Mouse (Mus musculus) limb, embryonic 15.5 days (tissue): ENCODE results near the gene Txndc17. TPM values are rescaled to one million over a fixed set of nuclear protein-coding genes. Genes with fewer than 3 reads are reported as not detected.
"Not testable (repeated sequence)": the region's sequence is repeated elsewhere in the genome, so short reads cannot be mapped to it uniquely, and the experiment has no call there.

Source experiments
- ATAC-seq: fragments of 200-750 bp; cut with Nextera tagmentation; 2 replicates; pipeline ENCODE4 v1.8.0; 2017; ENCODE audit warnings: low read depth, moderate TSS enrichment; ENCODE audit not compliant: insufficient number of reproducible peaks, low FRiP score, low TSS enrichment
- H3K27ac ChIP-seq: fragments of 300-500 bp; sonication (generic); 2 replicates; pipeline ENCODE4 v1.5.1; 2015; ENCODE audit warnings: moderate library complexity, mild to moderate bottlenecking, inconsistent platforms
- H3K27me3 ChIP-seq: fragments of 300-500 bp; sonication (generic); 2 replicates; pipeline ENCODE4 v1.6.1; 2015; ENCODE audit warnings: inconsistent platforms
- H3K36me3 ChIP-seq: fragments of 300-500 bp; sonication (generic); 2 replicates; pipeline ENCODE4 v1.6.1; 2015; ENCODE audit warnings: inconsistent platforms
- H3K4me1 ChIP-seq: fragments of 300-500 bp; sonication (generic); 2 replicates; pipeline ENCODE4 v1.6.1; 2015; ENCODE audit warnings: inconsistent platforms
- H3K4me2 ChIP-seq: fragments of 300-500 bp; sonication (generic); 2 replicates; pipeline ENCODE4 v1.6.1; 2015; ENCODE audit warnings: mild to moderate bottlenecking, inconsistent platforms
- H3K4me3 ChIP-seq: fragments of 300-500 bp; sonication (generic); 2 replicates; pipeline ENCODE4 v1.5.1; 2015; ENCODE audit warnings: mild to moderate bottlenecking, inconsistent platforms
- H3K9ac ChIP-seq: fragments of 300-500 bp; sonication (generic); 2 replicates; pipeline ENCODE4 v1.6.1; 2015; ENCODE audit warnings: inconsistent platforms
- H3K9me3 ChIP-seq: fragments of 300-500 bp; sonication (generic); 2 replicates; pipeline ENCODE4 v1.6.1; 2016; ENCODE audit warnings: inconsistent platforms
- WGBS: fragments of 180-500 bp; shearing (Covaris S2); methylation state at CpG from one replicate; pipeline ENCODE4 v1.1.7; 2015; 5-methylcytosine and 5-hydroxymethylcytosine counted together
- polyA plus RNA-seq: library from polyadenylated mRNA; unstranded; fragments of >200 nt; fragmentation: Nextera tagmentation; extraction: Ambion mirVana; gene quantifications from 2 replicates; pipeline ENCODE4 v1.2.1, GENCODE M21; 2015

Txndc17 gene
- polyA plus RNA-seq, result 257 and 283 TPM in 2 replicates

GRCm38 (mm10) chr11:72207204-72207833, at the start of gene Txndc17, which contains the start of gene 4933427D14Rik:
Gene Txndc17 (plus strand): TSS chr11:72207547.
Gene 4933427D14Rik (minus strand): TSS chr11:72207459.
- ATAC-seq, result peak; percentile 96
- Histone ChIP-seq H3K27me3 (no peaks in the 10 kb centered on the region), H3K27ac (peak within 1 kb of the TSS; percentile 80), H3K9me3 (no peaks in the 10 kb centered on the region), H3K4me3 (peak within 1 kb of the TSS; percentile 82), H3K4me2 (peak within 1 kb of the TSS; percentile 87), H3K9ac (peak within 1 kb of the TSS; percentile 54), H3K36me3 (peaks cover 27% of the 10 kb centered on the region), H3K4me1 (peaks cover 25% of the 10 kb centered on the region)
- under 1% methylated on average over 42 of the region's 42 CpGs for WGBS

DNA sequence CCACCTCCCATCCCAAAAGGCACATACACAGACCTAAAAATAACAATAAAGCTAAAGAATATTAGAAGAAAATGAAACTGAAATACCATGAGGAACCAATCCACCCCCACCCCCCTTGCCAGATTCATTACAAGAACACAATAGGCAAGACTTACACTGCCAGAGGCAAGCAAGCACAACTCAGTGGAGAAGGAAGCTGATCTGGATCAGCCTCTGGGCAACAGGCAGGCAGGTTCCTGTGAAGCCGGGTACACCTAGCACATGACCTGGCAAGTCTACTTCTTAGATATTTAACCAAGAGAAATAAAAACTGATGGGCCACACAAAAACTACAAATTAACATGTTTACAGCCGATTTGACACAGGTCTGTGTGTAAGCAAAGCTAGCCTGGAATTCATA, 44.1 kb upstream of the Txndc17 start:
- H3K9me3 ChIP-seq, result no peaks in the 10 kb centered on the region
- H3K36me3 ChIP-seq, result peaks cover 58% of the 10 kb centered on the region
- H3K9ac ChIP-seq, result no peak overlapping the region
- no peak overlapping the region for H3K4me3 ChIP-seq
- WGBS, result 73% methylated on average over 2 of the region's 2 CpGs
- H3K27me3 ChIP-seq, result no peaks in the 10 kb centered on the region
- no peak for ATAC-seq
- no peaks in the 10 kb centered on the region for H3K4me1 ChIP-seq
- H3K4me2 ChIP-seq, result no peak overlapping the region
- no peak overlapping the region for H3K27ac ChIP-seq

DNA sequence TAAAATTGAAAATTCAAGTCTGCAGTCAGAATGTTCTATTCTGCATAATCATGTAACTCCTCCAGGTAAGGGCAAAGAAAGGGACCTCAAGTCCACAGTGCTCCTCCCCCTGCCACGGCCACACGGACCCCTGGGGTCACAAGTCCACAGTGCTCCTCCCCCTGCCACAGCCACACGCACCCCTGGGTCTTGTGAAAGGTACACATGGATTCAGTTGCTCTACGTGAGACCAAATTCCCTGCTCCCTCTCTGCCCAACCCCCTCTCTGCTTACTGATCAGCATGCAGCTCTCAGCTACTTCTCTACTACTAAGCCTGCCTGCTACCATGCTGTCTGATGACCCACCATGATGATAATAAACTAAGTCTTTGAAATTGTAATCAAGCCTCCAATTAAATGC, 37.5 kb upstream of the Txndc17 start:
- no peak for ATAC-seq
- H3K4me3 ChIP-seq, result no peak overlapping the region
- no peaks in the 10 kb centered on the region for H3K9me3 ChIP-seq
- no peak overlapping the region for H3K4me2 ChIP-seq
- no peak overlapping the region for H3K9ac ChIP-seq
- peaks cover 68% of the 10 kb centered on the region for H3K36me3 ChIP-seq
- no peak overlapping the region for H3K27ac ChIP-seq
- H3K4me1 ChIP-seq, result no peaks in the 10 kb centered on the region
- WGBS, result 78% methylated on average over 4 of the region's 4 CpGs
- no peaks in the 10 kb centered on the region for H3K27me3 ChIP-seq

- not testable (repeated sequence) for H3K27me3 ChIP-seq, H3K4me1 ChIP-seq, H3K27ac ChIP-seq, H3K9ac ChIP-seq, ATAC-seq, H3K9me3 ChIP-seq, H3K4me3 ChIP-seq, H3K4me2 ChIP-seq
- WGBS, result 73% methylated on average over 4 of the region's 4 CpGs
- peaks cover 70% of the 10 kb centered on the region for H3K36me3 ChIP-seq
Observed at GRCm38 (mm10) chr11:72171906-72172305, 35.4 kb upstream of the Txndc17 start.

- Histone ChIP-seq H3K4me2 (no peak overlapping the region), H3K27me3 (no peaks in the 10 kb centered on the region), H3K4me3 (no peak overlapping the region), H3K4me1 (no peaks in the 10 kb centered on the region), H3K27ac (no peak overlapping the region), H3K9ac (no peak overlapping the region), H3K9me3 (no peaks in the 10 kb centered on the region), H3K36me3 (peaks cover 72% of the 10 kb centered on the region)
- ATAC-seq, result no peak
- WGBS, result 93% methylated on average over 5 of the region's 5 CpGs
Observed at GRCm38 (mm10) chr11:72173506-72173905, 33.8 kb upstream of the Txndc17 start.

- Histone ChIP-seq H3K4me1 (no peaks in the 10 kb centered on the region), H3K4me3 (no peak overlapping the region), H3K9me3 (no peaks in the 10 kb centered on the region), H3K9ac (no peak overlapping the region), H3K36me3 (peaks cover 68% of the 10 kb centered on the region), H3K4me2 (no peak overlapping the region), H3K27me3 (no peaks in the 10 kb centered on the region), H3K27ac (no peak overlapping the region)
- ATAC-seq, result no peak
- 91% methylated on average over 6 of the region's 6 CpGs for WGBS
Observed at GRCm38 (mm10) chr11:72174721-72175120, 32.6 kb upstream of the Txndc17 start.

GRCm38 (mm10) chr11:72175966-72176365, 31.4 kb upstream of the Txndc17 start:
- Histone ChIP-seq H3K4me1 (no peaks in the 10 kb centered on the region), H3K4me3 (no peak overlapping the region), H3K4me2 (no peak overlapping the region), H3K27ac (no peak overlapping the region), H3K9ac (no peak overlapping the region), H3K9me3 (no peaks in the 10 kb centered on the region), H3K27me3 (no peaks in the 10 kb centered on the region), H3K36me3 (peaks cover 64% of the 10 kb centered on the region)
- no peak for ATAC-seq
- 81% methylated on average over 5 of the region's 5 CpGs for WGBS

GRCm38 (mm10) chr11:72176553-72176952, 30.8 kb upstream of the Txndc17 start:
- Histone ChIP-seq H3K27ac (no peak overlapping the region), H3K4me3 (no peak overlapping the region), H3K27me3 (no peaks in the 10 kb centered on the region), H3K9me3 (no peaks in the 10 kb centered on the region), H3K9ac (no peak overlapping the region), H3K4me2 (no peak overlapping the region), H3K36me3 (peaks cover 70% of the 10 kb centered on the region), H3K4me1 (no peaks in the 10 kb centered on the region)
- 61% methylated on average over 3 of the region's 3 CpGs for WGBS
- ATAC-seq, result no peak

- Histone ChIP-seq H3K4me3 (no peak overlapping the region), H3K4me2 (no peak overlapping the region), H3K9me3 (no peaks in the 10 kb centered on the region), H3K9ac (no peak overlapping the region), H3K27ac (no peak overlapping the region), H3K36me3 (peaks cover 56% of the 10 kb centered on the region), H3K4me1 (no peaks in the 10 kb centered on the region), H3K27me3 (no peaks in the 10 kb centered on the region)
- 90% methylated on average over 5 of the region's 5 CpGs for WGBS
- no peak for ATAC-seq
Observed at GRCm38 (mm10) chr11:72180556-72180955, 26.8 kb upstream of the Txndc17 start.

- Histone ChIP-seq H3K9ac (no peak overlapping the region), H3K27me3 (no peaks in the 10 kb centered on the region), H3K4me2 (no peak overlapping the region), H3K27ac (no peak overlapping the region), H3K9me3 (no peaks in the 10 kb centered on the region), H3K36me3 (peaks cover 55% of the 10 kb centered on the region), H3K4me1 (no peaks in the 10 kb centered on the region), H3K4me3 (no peak overlapping the region)
- ATAC-seq, result no peak
- 89% methylated on average over 4 of the region's 4 CpGs for WGBS
Observed at GRCm38 (mm10) chr11:72181136-72181535, 26.2 kb upstream of the Txndc17 start.

DNA sequence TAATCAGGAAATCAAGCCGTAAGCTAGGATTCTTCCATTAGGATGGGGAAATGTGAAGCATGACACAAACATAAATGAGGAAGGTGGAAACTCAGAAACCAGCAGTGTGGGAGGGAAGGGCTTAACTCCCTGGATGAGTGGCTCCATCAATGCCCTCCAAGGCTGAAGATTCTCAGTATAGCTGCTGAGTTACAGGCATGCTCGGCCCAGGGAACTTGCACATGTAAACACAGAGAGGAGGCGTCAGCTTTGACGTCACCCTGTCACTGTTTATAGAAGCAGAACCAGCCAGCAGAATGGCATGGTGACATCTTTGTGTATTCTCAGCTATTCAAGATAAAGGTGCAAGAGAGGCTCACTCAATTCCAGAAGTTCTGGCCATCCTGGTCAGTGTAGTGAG, 23.1 kb upstream of the Txndc17 start:
- WGBS, result 89% methylated on average over 4 of the region's 4 CpGs
- Histone ChIP-seq H3K27ac (no peak overlapping the region), H3K9ac (no peak overlapping the region), H3K27me3 (no peaks in the 10 kb centered on the region), H3K36me3 (peaks cover 52% of the 10 kb centered on the region), H3K4me3 (no peak overlapping the region), H3K4me2 (no peak overlapping the region), H3K4me1 (no peaks in the 10 kb centered on the region), H3K9me3 (no peaks in the 10 kb centered on the region)
- ATAC-seq, result no peak

DNA sequence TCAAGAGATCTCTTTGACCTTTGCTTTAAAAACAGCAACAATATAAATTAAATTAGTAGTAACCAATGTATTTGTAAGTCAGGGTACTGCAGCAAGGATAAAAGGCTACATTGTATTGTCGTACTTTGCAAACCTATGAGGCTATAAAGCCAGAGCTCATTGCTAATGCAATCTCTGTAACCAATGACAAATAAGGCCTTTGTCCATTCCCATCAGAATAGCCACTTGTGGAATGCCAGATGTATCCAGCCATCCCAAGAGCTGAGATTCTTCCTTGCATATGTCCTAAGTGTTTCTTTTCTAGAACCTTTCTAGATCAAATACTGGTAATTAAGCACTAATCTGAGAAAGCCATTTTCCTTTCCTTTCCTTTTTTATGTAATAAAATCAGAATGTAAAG, 16.5 kb upstream of the Txndc17 start:
- Histone ChIP-seq H3K36me3 (peaks cover 54% of the 10 kb centered on the region), H3K9ac (no peak overlapping the region), H3K27me3 (no peaks in the 10 kb centered on the region), H3K9me3 (no peaks in the 10 kb centered on the region), H3K27ac (no peak overlapping the region), H3K4me3 (no peak overlapping the region), H3K4me1 (no peaks in the 10 kb centered on the region), H3K4me2 (no peak overlapping the region)
- ATAC-seq, result no peak
- 93% methylated on average over 1 of the region's 1 CpGs for WGBS

GRCm38 (mm10) chr11:72194259-72194658, 13.1 kb upstream of the Txndc17 start:
- no peaks in the 10 kb centered on the region for H3K27me3 ChIP-seq
- H3K9ac ChIP-seq, result no peak overlapping the region
- 88% methylated on average over 2 of the region's 2 CpGs for WGBS
- H3K27ac ChIP-seq, result no peak overlapping the region
- no peaks in the 10 kb centered on the region for H3K9me3 ChIP-seq
- ATAC-seq, result no peak
- H3K4me1 ChIP-seq, result no peaks in the 10 kb centered on the region
- H3K4me2 ChIP-seq, result no peak overlapping the region
- H3K4me3 ChIP-seq, result no peak overlapping the region
- peaks cover 51% of the 10 kb centered on the region for H3K36me3 ChIP-seq
